Mouse (Mus musculus) liver, postnatal 0 days (tissue): ENCODE measurements around the gene Cse1l.

Source experiments
- CTCF ChIP-seq: sonication (generic); IDR thresholded peaks from 2 replicates; pipeline ENCODE4 v1.5.1; 2016; ENCODE audit warnings: antibody characterized with exemption, low read depth
- EP300 ChIP-seq: IDR thresholded peaks from 2 replicates; pipeline ENCODE4 v1.6.1; 2016; ENCODE audit warnings: antibody characterized with exemption, low read depth, mild to moderate bottlenecking

- no peak for TF ChIP-seq CTCF
- no peak for TF ChIP-seq EP300
Observed at GRCm38 (mm10) chr2:166948246-166948645, 42.4 kb downstream of the Cse1l start.
